Mouse (Mus musculus) kidney, postnatal 36 days (tissue): ENCODE measurements at regions not wholly inside any gene's neighbourhood (a gene's known extent, or its start where the extent isn't known, plus 50 kb on each side); places are given as distances from the start of the nearest gene placed in this dataset.

Source experiments
- DNase-seq, 2 experiments: peaks; one replicate each; pipeline ENCODE4 v3.0.0; 2021 to 2022; ENCODE audit warnings: mixed read lengths in 2 of 2

- no peak for DNase-seq
These were observed 66.0 kb upstream of the Fat4 start for GRCm38 (mm10) chr3:38820787-38821186.

GRCm38 (mm10) chr3:38820315-38820714, 66.4 kb upstream of the Fat4 start:
- no peak for DNase-seq

- no peak for DNase-seq
These were observed 69.1 kb upstream of the Fat4 start for GRCm38 (mm10) chr3:38817651-38818050.

DNA sequence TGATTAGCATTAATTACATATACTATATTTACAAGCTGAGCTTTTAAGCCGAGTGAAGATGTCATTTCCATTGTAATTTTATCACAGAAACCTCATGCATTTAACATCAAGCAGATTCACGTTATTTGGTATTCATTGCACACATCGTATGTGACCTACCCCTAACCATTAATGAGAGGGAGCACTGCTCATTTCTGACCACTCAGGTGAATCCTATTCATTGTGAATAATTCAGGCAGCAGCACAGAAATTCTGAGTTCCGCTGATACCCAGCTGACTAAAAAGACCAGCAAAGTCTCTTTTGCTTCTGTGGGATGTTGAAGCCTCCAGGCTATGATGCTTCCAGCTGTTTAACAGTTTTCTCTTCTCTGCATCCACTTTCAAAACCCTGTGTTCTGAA, 74.3 kb upstream of the Fat4 start:
- DNase-seq, result no peak

- no peak for DNase-seq
These were observed 75.1 kb upstream of the Fat4 start for GRCm38 (mm10) chr3:38811635-38812034.

DNA sequence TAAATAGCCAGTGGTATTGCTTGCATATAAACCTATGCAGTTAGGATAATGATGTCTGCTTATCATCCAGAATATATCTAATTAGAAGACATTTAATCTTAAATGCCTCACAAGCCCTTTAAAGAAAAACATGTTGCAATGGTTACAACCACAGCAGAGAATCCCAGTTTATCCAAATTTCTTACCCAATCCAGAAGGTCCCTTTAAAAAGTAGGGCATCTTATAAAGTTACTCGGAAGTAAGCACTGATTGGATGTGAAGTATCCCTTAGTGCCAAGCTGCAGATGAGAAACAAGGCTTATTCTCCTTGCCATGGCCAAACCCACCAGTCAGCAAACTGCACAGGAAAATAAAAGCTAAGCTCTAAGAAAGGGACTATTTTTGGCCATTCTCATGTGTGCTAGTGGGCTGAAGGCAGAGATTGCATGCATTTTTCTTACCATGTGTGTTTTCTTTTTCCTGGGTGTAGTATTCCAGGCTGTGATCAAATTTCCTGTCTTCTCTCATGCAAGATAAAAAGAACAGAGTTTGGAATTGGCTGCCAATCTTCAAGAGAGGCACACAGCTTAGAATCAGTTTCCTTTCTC, 80.2 kb upstream of the Fat4 start:
- DNase-seq, result no peak

DNA sequence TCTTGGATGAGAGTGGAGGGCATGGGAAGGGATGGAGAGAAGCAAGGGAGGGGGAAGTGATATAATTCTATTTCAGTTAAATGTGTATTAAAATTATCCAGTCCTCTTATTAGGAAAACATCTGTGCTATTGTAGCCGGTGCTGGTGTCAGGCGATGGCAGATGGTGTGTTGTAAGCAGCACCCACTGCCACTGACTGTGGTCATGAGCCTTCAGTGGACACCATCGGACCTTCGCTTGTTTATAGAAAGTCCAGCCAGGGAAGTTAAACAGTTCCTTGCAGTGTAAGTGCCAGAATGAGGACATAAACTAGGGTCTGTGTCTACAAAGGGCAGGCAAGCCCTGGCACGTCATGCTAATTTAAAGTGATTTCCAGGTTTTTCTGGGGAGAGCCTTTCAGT, 80.7 kb upstream of the Fat4 start:
- no peak for DNase-seq

DNA sequence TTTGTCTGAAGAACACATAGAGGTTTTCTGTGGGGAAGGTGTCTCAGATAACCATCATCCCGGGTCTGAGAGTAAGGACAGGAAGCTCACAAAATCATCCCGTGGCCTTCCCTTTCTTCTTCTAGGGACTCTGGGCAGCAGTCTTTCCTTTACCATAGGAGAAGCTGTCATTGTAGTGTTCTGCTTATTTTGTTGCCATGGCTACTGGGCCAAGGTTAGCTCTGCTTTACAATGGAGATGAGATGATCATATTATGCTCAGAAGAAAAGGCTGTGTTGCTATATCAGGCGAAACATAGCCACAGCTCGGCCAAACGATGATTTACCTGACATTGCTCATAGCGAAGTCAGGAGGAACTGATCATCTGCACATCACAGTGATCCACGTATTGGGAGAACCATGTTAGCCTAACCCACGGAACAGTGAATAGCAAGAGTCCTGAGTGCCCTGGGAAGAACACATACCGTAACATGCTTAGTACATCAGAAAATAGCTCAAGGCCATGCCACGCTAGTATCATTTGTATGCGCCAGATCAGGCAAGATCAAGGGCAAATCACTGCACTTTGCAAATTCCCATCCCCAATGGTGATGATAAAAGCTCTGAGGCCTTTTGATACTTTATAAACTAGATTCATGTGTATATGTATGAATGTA, 91.0 kb upstream of the Fat4 start:
- DNase-seq, result no peak

- no peak for DNase-seq
These were observed 93.5 kb upstream of the Fat4 start for GRCm38 (mm10) chr3:38793221-38793620.

DNA sequence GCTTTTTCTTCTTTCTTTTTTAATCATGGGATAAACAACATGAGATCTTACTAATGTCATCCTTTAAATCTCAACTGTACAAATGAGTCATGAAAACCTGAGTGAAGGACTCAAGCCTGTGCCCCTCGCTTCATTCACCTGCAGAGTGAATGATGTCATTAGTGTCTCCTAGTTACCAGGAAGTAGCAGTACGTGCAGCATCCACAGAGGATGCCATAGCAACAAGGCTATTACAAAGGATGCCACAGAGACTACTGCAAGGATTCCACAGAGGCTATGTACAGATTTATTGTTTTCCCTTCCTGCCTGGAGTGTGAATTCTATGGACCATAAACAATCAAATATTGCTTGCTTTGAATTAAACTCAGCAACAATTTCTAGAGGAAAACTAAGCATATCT, 98.0 kb upstream of the Fat4 start:
- DNase-seq, result no peak

DNA sequence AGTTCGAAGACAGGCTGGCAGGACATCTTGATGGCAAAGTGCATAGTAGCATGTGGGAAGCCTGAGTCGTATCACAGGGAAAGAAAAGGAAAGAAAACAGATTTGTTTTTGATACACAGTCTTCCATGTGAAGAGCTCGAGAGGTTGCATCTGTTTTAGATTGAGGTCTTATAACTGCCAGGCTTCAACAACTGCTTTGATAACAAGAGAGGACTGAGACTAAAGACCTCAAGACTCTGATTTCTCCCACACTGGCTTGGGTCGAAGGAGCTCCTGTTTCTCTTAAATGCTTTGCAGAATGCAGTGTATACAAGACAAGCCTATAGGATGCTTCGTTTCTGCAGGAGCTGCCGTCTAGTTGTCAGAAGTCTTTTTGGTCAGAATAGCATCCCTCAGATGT, 103.0 kb upstream of the Fat4 start:
- DNase-seq, result no peak

DNA sequence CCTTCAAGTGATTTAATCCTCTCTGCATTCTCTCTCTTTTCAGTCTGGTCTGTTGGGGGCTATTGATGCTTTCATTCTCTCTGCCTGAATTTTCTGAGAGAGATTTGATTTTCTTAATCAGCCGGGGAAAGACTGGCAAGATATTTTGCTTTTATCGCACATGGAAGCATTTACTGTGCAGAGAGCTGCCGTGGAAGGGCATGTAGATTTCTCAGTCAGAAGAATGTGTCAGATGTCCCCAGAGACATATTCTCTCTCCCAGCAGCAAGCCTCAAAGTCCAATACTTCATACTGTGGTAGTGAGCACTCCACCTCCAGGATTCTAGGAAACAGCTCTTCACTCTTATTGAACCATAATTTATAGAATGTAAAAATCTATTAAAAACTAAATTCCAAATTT, 103.7 kb upstream of the Fat4 start:
- DNase-seq, result no peak

GRCm38 (mm10) chr3:38776743-38777366, 109.9 kb upstream of the Fat4 start:
- DNase-seq, result no peak

DNA sequence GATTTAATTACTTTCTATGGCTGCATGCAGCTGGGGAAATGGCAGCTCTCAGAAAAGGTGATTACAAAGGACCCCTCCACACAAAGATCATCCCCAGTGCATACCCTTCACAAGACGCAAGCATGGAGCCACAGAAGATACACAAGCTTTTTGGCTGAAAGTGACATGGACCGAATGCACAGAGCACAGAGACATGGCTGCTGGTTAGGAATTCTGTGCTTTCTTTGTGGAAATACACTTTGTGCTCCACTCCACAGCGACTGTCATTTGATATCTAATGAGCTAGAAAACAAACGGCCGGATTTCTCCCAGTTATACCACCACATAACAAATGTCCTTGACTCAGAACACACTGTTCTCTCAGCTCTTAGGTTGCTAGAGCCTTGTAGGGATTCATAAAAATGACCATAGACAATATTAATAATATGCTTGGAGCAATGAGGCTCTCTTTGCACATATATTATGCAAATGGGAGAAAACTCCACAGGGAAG, 132.1 kb upstream of the Fat4 start:
- DNase-seq, result no peak

DNA sequence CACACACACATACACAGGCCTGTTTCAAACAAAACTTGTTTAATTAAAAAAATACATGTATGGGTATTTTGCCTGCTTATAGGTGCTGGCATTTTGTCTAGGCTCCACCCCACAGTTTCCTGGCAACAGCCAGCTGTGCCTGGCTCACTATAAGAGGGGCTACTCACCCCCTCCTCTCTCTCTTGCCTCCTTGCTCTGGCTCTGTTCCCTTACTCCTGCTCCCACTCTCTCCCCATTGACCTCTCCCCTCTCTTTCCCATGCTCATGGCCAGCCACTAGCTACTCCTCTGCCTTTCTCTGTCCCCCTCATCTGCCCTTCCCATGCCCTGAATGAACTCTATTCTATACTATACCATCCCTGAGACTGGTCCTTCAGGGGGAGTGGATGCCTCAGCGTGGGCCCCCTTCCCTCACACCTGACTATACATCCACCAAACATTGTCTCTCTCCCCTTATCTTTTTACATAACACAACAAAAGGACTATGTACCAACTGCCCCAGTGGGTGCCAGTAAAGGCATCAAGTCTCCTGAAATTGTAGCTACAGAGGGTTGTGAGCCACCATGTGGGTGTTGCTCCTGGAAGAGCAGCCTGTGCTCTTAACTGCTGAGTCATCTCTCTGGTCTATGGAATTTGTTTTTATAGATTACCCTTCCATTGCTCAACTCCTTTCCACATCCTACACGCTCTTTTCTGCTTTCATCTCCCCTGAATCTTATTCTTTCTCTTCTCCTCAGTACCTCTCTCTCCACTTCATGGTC, 133.1 kb upstream of the Fat4 start:
- DNase-seq, result no peak

GRCm38 (mm10) chr3:38742155-38742554, 144.6 kb upstream of the Fat4 start:
- no peak for DNase-seq

- DNase-seq, result no peak
These were observed 164.1 kb upstream of the Fat4 start for GRCm38 (mm10) chr3:38722606-38723005.

DNA sequence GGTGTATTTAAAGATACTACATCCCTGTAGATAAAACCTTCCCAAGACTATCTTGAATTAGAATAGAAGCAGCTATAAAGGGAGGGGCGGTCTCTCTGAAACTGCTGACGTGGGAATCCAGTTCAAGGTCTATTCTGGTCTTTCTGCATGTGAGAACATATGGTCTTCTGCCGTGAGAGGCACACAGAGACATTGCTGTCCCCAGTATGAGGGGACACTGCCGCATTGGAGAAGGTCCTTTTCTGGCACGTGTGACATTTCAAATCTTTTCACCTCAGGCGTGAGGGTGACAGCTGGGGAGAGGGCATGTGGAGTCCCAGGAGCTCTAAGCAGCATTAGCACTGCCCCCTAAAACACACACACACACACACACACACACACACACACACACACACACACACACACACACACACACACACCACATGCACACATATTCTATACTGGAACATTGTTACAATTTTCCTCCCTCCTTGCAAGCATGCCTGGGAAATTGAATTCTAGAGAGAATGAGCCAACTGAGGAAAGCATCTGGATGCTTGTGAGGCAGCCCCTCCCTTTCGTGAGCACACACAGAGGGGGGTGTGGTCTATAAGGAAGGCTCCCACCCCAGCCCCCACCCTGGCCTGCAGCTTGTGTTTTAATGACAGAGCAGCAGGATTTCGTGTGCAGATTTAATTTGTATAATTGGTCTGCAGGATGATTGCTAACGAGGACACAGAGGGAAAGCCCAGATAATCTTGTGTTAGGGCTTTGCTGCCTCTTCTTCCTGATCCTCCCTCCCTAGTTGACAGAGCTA, 174.5 kb upstream of the Fat4 start:
- DNase-seq, result no peak

GRCm38 (mm10) chr3:38711229-38711628, 175.5 kb upstream of the Fat4 start:
- no peak for DNase-seq

- DNase-seq, result no peak
These were observed 178.8 kb upstream of the Fat4 start for GRCm38 (mm10) chr3:38707891-38708290.

GRCm38 (mm10) chr3:38699206-38699605, 187.5 kb upstream of the Fat4 start:
- no peak for DNase-seq

GRCm38 (mm10) chr3:38697871-38698270, 188.9 kb upstream of the Fat4 start:
- no peak for DNase-seq

- DNase-seq, result no peak
These were observed 189.4 kb upstream of the Fat4 start for GRCm38 (mm10) chr3:38697349-38697748.
